Mouse (Mus musculus): Measurements from ENCODE around the gene Qdpr. TPM values are rescaled to one million over a fixed set of nuclear protein-coding genes. Genes with fewer than 3 reads are reported as not detected.

Gene Qdpr
- polyA plus RNA-seq, 1 experiment from 2014 or later = 111 TPM

GRCm38 (mm10) chr5:45421881-45422844 is 27.9 kb downstream of the Qdpr start:
- ATAC-seq (ENCODE audit: low FRiP score, low read depth) = no peak
- Histone ChIP-seq H3K27me3 (no peaks in the 10 kb centered on the region), H3K36me3 (no peaks in the 10 kb centered on the region), H3K9ac (replicated peaks) (no peak overlapping the region), H3K4me1 (no peaks in the 10 kb centered on the region), H3K4me3 (no peak overlapping the region), H3K27ac (replicated peaks) (no peak overlapping the region), H3K9me3 (no peaks in the 10 kb centered on the region), H3K4me2 (replicated peaks) (no peak overlapping the region)
- 78% methylated on average over 12 of the region's 12 CpGs for WGBS

- H3K27ac ChIP-seq (replicated peaks) = no peak overlapping the region
- no peaks in the 10 kb centered on the region for H3K9me3 ChIP-seq
- WGBS = 70% methylated on average over 10 of the region's 10 CpGs
- no peak overlapping the region for H3K9ac ChIP-seq (replicated peaks)
- H3K36me3 ChIP-seq = no peaks in the 10 kb centered on the region
- H3K4me3 ChIP-seq = no peak overlapping the region
- H3K27me3 ChIP-seq = no peaks in the 10 kb centered on the region
- peak; percentile 39 for ATAC-seq (ENCODE audit: low FRiP score, low read depth)
- H3K4me1 ChIP-seq = no peaks in the 10 kb centered on the region
- H3K4me2 ChIP-seq (replicated peaks) = no peak overlapping the region
Measured at GRCm38 (mm10) chr5:45419841-45420638, 30.0 kb downstream of the Qdpr start.

DNA sequence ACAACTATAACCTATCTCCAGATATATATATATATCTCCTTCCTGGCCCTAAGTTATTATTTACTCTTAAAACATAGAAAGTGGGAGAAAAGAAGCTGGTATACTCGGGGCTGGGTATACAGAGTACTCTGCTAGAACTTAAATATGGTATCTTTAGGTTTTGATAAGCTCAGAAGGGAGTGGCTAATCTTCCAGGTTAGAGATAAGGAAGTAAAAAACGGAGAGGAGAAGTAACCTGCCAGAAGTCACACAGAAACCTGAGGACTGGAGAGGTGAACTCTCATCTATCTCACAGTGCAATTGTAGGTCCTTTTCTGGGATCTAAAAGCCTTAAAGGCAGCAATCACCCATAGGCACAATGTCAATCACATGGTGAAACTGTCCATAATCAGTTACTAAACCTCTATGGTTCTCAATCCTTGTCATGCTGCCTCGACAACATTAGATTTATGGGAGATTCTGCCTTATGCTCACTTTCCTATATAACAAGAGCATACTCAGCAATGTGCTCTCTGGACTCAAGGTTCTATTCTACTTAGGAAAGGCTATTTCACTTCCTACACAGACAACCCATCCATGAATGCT is 32.1 kb downstream of the Qdpr start:
- Histone ChIP-seq H3K4me3 (no peak overlapping the region), H3K4me1 (no peaks in the 10 kb centered on the region), H3K36me3 (no peaks in the 10 kb centered on the region), H3K27ac (replicated peaks) (no peak overlapping the region), H3K9ac (replicated peaks) (no peak overlapping the region), H3K4me2 (replicated peaks) (no peak overlapping the region), H3K27me3 (no peaks in the 10 kb centered on the region), H3K9me3 (no peaks in the 10 kb centered on the region)
- 75% methylated on average over 3 of the region's 3 CpGs for WGBS
- ATAC-seq (ENCODE audit: low FRiP score, low read depth) = no peak

DNA sequence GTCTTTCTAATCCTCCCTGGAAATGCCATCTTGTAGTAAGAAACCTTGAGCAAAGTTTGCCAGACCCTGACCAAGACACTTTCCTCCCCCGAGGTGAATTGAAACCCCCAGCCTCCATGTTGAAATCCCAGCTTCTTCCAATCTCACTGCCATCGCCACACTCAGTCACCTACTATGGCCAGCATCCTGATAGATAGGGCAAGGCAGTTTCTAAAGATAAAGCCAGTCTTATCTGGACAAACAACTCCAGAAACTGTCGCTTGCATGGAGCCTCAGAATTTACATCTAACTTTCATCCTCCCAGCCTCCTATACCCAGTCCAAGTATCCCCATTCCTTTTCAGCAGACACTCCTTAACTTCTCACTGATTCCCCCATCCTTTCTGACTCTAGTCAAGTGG is 33.6 kb downstream of the Qdpr start:
- Histone ChIP-seq H3K9ac (replicated peaks) (no peak overlapping the region), H3K4me2 (replicated peaks) (no peak overlapping the region), H3K4me1 (no peaks in the 10 kb centered on the region), H3K36me3 (no peaks in the 10 kb centered on the region), H3K9me3 (no peaks in the 10 kb centered on the region), H3K4me3 (no peak overlapping the region), H3K27ac (replicated peaks) (no peak overlapping the region), H3K27me3 (no peaks in the 10 kb centered on the region)
- WGBS = 94% methylated on average over 3 of the region's 3 CpGs
- no peak for ATAC-seq (ENCODE audit: low FRiP score, low read depth)

DNA sequence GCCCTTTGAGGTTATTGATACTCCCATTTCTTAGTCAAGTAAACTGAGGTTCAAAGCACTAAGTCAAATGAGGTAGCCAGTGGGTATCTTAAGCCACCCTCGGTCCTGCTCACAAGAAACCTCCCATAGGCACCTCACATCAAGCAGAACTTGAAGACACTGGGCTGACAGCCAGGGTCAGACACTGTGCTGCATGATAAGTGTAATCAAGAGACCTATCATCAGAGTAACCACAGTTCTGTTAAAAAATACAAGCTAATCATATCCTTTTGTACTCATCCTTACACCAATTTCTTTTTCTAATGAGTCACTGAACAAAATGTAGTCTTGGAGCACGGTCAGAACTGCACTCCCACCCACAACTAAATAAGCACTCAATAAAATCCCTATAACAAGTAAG is 43.9 kb downstream of the Qdpr start:
- H3K27ac ChIP-seq (replicated peaks) = no peak overlapping the region
- 76% methylated on average over 2 of the region's 2 CpGs for WGBS
- H3K4me2 ChIP-seq (replicated peaks) = no peak overlapping the region
- no peak overlapping the region for H3K9ac ChIP-seq (replicated peaks)
- H3K4me3 ChIP-seq = no peak overlapping the region
- no peaks in the 10 kb centered on the region for H3K9me3 ChIP-seq
- H3K27me3 ChIP-seq = no peaks in the 10 kb centered on the region
- no peaks in the 10 kb centered on the region for H3K36me3 ChIP-seq
- ATAC-seq (ENCODE audit: low FRiP score, low read depth) = no peak
- H3K4me1 ChIP-seq = no peaks in the 10 kb centered on the region

DNA sequence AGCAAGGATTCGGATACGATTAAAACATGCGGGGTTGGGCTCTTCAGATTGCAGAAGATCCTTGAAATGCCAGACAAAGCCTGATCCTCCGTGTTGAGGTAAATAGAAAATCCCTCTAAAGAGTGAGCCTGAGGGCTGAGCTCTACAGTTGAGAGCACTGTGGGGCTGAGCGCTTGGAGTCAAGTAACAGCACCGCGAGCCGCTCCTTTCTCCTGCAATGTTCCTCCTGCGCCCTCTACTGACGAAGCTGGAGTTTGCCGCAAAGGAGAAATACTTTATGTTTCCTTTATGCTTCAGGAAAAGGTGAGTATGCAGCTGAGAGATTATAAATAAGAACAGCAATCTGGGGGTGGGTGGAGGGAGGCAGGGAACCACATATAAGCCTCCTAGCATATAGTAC is 47.4 kb downstream of the Qdpr start:
- Histone ChIP-seq H3K9ac (replicated peaks) (no peak overlapping the region), H3K27me3 (no peaks in the 10 kb centered on the region), H3K27ac (replicated peaks) (no peak overlapping the region), H3K36me3 (no peaks in the 10 kb centered on the region), H3K4me2 (replicated peaks) (no peak overlapping the region), H3K4me1 (no peaks in the 10 kb centered on the region), H3K4me3 (no peak overlapping the region), H3K9me3 (no peaks in the 10 kb centered on the region)
- 14% methylated on average over 11 of the region's 11 CpGs for WGBS
- peak; percentile 73 for ATAC-seq (ENCODE audit: low FRiP score, low read depth)

- Histone ChIP-seq H3K4me2 (replicated peaks) (no peak overlapping the region), H3K36me3 (no peaks in the 10 kb centered on the region), H3K4me3 (no peak overlapping the region), H3K9ac (replicated peaks) (no peak overlapping the region), H3K27me3 (no peaks in the 10 kb centered on the region), H3K9me3 (no peaks in the 10 kb centered on the region), H3K27ac (replicated peaks) (no peak overlapping the region), H3K4me1 (no peaks in the 10 kb centered on the region)
- no peak for ATAC-seq (ENCODE audit: low FRiP score, low read depth)
- 93% methylated on average over 2 of the region's 2 CpGs for WGBS
Measured at GRCm38 (mm10) chr5:45384034-45384812, 65.8 kb downstream of the Qdpr start.

Other genes with a start within 250 kb of the Qdpr start
- 0.32 TPM in 1 of 2 replicates, not detected in the other for gene Clrn2, start 3.5 kb upstream of the Qdpr start, polyA plus RNA-seq (2016; fragmentation: Nextera tagmentation; extraction: Ambion mirVana)
- gene Lap3, start 43.1 kb upstream of the Qdpr start, polyA plus RNA-seq (2016; fragmentation: Nextera tagmentation; extraction: Ambion mirVana) = 55.4 and 64.2 TPM in 2 replicates
- 277 and 287 TPM in 2 replicates for gene Med28, start 70.0 kb upstream of the Qdpr start, polyA plus RNA-seq (2016; fragmentation: Nextera tagmentation; extraction: Ambion mirVana)
- 0.65 and 1.0 TPM in 2 replicates for gene Fam184b, start 189.4 kb upstream of the Qdpr start, polyA plus RNA-seq (2016; fragmentation: Nextera tagmentation; extraction: Ambion mirVana)
- 57.5 and 60.3 TPM in 2 replicates for gene Ncapg, start 219.7 kb upstream of the Qdpr start, polyA plus RNA-seq (2016; fragmentation: Nextera tagmentation; extraction: Ambion mirVana)

All from midbrain, embryonic 12.5 days (tissue).